Mouse (Mus musculus): ENCODE measurements around the gene Gmeb2.

Gmeb2 gene

DNA sequence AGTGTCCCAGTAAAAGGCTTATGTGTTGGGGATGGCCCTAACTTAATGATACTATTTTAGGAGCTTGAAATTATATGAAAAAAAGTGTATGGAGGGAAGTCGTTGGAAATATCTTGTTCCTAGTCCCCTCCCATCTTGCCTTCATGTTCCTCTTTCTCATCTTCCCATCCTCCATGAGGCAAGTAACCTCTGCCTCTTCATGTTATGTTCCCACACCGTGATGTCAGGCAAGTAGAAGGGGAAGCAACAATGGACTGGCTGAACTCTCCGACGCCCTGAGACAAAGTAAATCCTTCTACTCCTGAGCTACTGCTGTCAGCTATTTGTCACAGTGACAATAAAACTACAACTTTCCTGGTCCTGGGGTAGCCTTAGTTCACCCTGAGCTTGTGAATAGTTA is 13.2 kb downstream of the Gmeb2 start:
- no peak for DNase-seq (ENCODE audit: low read depth, low spot score)

DNA sequence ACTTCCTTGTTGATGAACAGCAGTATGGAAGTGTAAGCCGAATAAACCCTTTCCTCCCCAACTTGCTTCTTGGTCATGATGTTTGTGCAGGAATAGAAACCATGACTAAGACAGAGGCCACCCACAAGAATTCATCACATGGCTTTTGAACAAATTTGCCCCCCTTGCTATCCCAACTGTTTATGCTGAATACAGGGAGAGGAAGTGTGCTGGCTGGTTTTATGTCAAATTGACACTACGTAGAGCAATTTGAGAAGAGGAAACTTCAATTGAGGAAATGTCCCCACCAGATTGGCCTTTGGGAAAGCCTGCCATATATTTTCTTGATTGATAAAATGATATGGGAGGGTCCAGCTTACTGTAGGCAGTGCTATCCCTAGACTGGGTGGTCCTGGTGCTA is 14.0 kb downstream of the Gmeb2 start:
- no peak for DNase-seq (ENCODE audit: low read depth, low spot score)

DNA sequence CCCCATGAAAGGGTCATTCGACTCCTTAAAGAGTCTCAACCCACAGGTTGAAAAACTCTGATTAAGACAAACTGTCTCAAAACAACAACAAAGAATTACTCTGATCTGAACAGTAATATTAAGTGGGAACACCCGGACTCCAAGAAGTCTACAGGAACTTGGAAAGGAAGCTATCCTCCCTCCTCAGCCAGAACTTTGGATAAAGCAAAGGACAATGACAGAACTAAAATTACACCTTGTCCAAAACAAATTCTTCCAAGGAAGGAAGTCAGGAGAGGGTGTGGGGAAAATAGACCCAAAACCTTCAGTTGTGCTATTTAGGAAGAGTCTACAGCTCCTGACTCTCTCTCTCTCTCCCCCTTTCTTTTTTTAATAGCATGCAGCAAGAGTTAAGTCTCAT is 15.7 kb downstream of the Gmeb2 start:
- no peak for DNase-seq (ENCODE audit: low read depth, low spot score)

DNA sequence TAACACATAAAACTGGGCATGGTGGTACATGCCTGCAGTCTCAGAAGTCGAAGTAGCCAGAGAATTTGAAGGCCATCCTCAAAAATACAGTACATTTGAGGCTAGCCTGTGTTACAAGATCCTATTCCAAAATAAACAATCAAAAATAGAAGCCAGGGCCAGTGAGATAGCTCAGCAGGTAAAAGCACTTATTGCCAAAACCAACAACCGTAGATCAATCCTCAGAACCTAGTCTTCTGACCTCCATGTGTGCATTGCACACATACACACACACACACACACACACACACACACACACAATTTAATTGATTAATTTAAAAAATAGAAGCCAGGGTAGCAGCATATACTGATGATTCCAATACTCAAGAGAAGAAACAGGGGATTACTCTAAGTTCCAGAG is 21.0 kb downstream of the Gmeb2 start:
- DNase-seq (ENCODE audit: low read depth, low spot score): no peak

DNA sequence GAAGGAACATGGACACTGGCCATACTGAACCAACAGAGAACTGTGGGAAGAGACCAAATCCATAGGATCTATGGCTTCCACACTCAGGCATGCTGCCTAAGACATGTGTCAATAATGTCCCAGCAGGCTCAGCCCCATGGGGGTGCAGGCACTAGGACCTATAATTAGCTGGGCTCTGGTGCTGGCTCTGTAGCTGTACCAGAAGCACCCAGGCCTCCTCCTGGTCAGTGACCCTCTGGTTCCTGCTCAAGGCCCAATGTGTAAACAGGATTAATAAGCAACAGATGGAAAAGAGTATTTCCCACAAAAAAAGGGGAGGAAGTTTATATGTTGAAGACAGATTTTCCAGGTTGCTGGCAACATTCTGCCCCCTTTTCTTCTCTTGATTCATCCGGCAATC is 34.6 kb downstream of the Gmeb2 start:
- DNase-seq (ENCODE audit: low read depth, low spot score): no peak

DNA sequence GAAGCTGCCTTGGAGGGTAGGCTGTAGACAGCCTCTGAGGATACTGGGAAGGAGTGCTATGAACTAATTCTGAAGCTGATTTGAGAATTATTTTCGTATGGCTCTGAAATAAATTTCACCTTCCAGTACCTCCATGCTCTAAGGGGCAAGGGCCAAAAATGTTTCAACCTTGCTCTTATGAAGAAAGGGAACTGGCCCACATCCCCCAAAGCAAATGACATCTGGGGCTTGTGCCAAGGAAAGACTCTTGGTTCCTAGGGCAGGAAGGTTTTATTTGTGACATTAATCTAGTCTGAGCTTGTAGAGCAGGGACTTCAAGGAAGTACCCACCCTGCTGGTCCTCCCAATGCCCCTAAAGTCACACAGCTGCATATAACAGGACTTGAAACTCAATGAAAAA is 36.0 kb downstream of the Gmeb2 start:
- no peak for DNase-seq (ENCODE audit: low read depth, low spot score)

DNA sequence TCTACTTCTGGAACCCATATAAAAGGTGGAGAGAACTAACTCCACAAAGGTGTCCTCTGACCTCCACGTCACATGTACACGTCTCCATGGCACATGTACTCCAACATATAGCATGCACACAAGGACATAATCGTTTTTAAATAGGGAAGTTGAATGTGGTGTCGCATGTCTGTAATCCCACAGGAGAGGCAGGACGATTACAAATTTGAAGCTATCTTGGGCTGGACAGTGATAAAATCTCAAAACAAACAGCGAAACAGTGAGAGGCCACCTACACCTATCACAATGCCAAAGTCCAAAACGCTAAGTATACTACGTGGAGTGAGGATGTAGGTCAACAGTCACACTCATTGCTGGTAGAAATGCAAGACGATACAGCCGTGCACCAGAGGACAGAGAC is 38.6 kb downstream of the Gmeb2 start:
- DNase-seq (ENCODE audit: low read depth, low spot score): no peak

DNA sequence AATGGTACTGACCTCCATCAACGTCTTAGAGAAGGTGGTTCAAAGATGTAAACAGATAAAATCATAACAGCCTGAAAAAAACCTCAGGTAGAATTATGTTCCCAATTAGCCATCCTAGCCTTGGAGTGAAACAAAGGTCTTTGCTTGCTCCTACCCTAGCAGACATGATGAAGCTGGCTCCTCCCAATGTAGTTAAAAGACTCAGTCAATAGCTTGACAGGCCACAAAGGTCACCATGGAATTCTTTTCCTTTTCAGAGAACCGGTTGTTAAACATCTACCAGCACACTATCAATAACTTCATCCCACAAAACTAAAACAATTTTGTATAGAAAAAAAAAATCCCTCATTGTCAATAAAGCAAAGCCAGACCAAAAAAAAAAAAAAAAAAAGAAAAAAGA is 42.8 kb downstream of the Gmeb2 start:
- DNase-seq (ENCODE audit: low read depth, low spot score): no peak

DNA sequence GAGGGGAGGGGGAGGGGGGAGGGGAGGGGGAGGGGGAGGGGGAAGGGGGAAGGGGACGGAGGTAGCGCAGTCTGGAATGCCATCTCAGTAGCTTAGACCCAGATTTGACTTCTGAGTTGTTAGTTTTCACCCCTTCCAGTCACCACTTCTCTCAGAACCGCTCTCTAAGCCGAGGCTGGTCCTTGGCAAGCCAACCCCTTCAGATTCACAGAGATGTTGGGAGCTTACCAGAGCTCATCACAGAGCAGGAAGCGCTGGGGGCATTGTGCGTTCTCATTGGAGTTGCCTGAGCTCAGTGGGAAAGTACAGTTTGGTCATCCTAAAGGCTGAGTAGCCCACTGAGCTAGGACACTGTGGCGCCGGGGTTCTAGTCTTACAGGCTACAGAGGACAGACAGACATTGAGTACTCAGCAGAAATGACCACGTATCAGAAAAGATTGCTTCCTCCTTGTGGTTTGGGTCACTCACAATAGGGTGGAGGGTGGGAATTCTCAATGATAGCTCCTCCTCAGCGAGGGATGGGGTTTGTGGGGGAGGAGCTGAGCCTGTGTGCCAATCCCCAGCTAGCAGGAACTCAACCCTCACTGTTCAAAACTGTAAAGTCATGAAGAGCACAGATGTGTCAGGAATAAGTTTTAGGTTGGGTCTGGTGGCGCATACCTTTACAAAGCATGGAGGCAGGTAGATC is 44.0 kb downstream of the Gmeb2 start:
- DNase-seq (ENCODE audit: low read depth, low spot score): no peak

DNA sequence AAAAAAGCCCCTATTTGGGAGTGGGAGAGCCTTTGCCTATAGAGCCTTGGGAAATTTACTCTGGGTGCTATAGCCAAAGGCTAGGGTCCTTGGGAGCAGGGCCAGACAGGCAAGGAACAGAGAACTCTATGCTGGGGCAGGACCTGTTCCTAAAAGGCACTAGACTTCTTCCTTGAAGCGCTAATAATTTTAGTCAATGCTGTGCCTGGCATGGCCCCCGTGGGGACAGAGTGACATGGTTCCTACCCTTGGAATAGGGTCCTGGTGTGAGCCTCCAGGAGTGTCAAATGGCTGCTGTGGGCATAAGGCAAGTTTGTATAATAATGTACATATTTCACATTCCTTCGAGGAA is 45.5 kb downstream of the Gmeb2 start:
- no peak for DNase-seq (ENCODE audit: low read depth, low spot score)

DNA sequence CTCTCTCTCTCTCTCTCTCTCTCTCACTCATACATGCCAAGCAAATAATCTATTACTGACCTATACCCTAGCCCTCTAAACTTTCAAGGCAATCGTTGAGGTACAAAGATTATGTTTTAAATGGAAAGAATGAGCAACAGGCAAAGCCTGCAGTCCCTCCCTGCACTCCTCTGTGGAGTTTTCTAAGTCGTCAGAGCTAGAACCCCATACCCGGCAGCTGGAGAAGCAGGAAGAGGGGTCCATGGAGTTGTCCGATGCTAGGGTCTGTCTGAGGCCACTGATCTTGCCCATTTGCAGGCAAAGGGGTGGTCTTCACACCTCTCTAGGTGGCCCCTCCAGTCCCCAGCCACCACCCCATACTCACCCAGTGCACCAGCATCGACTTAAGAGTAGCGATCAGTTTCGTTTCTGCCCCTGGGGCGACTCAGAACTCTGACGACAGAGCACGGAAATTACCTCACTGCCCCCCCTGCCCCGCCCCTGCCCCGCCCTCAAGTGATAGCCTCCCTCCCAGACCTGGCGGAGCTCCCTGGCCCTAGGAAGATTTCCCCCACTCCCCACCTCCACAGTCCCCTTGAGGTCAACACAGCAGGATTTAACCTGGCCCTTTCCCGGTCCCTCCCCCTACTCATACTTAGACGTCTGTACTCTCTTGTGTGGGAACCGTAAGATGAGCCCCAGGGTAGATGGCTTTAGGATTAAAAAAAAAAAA is 46.1 kb downstream of the Gmeb2 start, which contains the start of gene Helz2:
Gene Helz2 (minus strand): TSS at position 426 of the 712 bp plus-strand sequence.
- no peak for DNase-seq (ENCODE audit: low read depth, low spot score)

DNA sequence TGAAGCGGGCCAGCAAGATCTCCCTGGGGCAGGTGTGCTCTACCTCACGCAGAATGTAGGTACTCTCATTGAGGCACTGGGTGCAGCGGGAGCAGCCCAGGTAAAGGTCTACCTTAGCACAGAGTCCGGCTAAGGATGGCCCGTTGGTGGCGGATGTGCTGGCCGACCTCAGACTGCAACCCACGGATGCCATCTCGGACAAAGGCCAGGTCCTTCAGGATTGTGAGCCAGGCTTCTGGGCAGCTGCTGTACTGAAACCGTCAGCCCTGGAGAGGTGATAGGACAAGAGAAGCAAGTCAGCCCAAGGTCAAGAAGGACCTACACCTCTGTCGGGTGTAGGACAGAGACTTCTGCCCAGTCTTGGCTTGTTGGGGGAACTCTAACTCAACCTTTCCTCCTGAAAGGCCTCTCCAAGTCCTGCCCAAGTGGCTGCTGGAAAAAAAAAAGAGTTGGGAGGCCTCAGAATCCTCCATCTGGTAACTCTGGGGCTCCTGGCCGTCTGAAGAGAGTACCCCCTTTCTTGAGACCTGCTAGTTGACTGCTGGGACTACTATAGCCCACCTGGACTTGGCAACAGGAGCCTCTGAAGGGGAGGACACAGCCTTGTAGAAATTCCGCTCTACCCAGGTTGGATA is 46.9 kb downstream of the Gmeb2 start:
- DNase-seq (ENCODE audit: low read depth, low spot score): no peak

DNA sequence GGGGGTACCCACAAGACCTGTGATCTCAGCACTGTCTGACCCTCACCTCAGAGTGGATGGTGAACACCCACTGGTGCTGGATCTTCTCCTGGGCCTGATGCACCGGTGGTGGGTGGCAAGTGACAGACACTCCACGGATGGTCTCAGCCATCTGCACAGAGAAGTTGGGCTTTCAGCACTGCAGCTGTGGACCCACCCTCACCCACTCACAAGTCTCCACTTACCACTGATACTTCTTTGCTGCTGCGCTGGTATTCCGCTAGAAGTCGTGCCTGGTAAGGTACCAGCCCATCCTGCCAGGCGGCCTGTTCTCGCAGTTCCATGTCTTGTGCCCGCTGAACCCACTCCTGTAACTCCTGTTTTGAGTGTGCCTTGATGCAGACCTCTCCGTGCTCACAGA is 48.6 kb downstream of the Gmeb2 start:
- DNase-seq (ENCODE audit: low read depth, low spot score): no peak

DNA sequence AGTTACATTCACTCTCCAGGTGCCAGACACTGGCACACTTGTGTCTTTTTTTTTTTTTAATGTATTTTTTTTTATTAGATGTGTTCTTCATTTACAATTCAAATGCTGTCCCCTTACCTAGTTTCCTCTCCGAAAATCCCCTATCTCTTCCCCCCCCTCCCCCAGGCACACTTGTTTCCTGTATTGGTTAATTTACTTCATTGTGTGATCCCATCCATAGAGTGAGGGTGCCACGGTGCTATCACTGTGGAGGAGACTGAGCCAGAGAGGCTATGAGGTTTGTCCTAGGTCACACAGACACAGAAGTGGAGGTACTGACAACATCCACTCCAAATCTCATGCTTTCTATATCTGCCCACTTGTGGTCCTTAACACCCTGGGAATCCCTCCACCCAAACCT is 49.0 kb downstream of the Gmeb2 start:
- DNase-seq (ENCODE audit: low read depth, low spot score): no peak

DNA sequence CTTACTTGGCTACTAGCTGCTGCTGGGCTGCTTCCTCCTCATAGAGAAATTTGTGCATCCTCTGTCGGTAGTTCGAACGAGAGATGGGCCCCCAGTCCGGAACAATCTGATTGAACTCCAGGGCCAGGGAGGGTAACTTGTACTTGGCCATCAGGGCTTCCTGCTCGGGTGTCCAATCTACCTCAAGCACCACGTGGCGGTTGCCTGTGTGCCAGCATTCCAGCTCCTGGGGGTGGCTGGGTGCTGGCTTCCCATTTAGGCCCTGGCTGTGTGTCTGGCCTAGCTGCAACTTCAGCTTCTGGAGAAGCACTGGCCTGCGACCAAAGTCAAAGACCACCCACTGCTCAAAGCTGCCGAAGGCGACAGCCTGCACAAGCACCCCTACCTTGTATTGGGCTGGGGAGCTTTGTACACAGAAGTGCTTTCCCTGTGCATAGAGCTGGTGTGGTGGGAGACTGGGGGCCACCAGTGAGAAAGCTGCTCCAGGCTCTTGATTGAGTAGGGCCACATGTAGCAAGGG is 49.7 kb downstream of the Gmeb2 start:
- DNase-seq (ENCODE audit: low read depth, low spot score): no peak

DNA sequence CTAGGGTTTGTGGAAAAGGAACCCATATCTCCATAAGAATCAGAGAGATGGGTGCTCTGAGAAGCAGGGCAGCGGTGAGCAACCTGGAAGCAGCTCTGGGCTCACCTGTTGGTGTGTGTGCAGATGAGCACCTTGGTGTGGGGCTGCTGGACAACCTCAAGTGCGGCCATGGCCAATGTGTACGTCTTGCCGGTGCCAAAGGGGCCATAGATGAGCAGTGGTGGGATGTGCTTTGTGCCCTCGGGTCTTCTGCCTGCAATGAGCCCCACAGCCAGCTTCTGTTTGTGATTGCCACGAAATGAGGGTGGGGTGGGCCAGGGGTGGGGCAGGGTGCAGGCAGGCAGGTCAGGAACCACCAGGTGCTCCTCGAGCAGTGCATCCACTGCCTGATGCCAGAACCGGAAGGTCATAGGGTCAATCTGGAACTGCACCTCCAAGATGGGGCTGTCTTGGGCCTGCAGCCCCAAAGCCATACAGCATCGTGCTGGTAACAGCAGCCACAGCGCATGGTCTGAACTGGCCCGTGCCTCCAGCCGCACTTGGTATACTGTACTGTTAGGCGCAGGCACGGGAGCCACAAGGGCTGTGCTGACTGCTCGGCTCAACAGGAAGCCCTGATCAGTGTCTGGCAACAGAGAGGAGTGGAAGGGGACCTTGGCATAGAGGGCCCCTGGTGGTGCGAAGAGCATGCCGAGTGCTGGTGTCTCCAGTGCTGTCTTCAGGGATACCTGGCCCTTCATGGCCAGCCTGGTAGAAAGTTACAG is 50.4 kb downstream of the Gmeb2 start:
- DNase-seq (ENCODE audit: low read depth, low spot score): no peak

DNA sequence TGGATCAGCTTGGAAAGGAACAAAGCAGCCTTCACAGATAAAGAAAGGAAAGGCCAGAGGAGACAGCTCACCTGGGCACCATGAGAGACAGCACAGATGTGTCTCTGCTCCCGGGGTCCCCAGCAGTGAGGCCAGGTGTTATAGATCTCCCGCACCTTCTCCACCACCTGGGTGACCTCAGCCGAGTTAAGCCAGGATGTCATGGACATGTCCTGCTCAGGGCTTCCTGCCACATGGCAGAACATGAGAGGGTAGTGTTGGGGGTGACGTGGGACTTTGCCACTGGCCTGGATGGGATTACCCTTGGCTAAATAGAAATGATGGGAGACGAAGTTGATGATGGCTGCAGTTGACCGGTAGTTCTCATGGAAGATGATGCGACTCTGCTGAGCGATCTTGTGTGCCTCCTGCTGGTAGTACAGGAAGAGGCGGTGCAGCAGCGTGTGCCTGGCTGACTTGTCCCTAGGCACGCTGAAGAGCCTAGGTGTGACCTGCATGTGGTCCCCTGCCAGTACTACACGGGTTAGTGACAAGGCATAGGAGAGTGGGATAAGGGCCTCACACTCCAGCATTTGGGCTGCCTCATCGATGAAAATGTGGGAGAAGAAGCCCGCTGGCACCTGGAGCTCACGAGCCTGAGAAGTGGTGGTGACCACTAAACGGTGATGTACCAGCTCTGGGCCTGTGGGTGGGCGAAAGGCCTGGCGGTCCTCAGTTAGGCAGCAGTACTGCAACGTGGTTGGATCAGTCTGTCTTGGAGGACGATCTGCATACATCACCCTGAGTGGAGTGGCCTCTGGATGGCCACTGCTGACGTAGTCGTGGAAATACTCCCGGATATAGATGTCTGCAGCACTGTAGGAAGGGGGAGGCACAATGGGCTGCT is 51.9 kb downstream of the Gmeb2 start:
- DNase-seq (ENCODE audit: low read depth, low spot score): no peak

DNA sequence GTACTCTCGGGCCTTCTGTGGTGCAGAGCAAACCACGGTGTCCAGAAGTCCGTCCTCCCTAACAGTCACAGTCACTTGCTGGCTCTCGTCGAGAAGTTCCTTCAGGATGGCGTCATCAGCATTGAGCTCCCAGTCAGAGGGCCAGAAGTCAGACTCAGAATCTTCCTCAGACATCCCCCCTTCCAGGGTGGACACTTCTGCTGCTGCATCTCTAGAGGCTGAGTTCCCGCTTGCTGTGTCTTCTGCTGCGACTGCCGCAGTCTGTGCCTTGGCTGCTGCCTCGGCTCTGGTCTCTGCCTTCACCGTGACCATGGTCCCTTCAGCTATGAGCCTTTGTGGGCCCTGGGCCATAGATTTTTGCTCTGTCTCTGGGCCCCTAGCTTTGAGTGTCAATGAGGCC is 53.2 kb downstream of the Gmeb2 start:
- no peak for DNase-seq (ENCODE audit: low read depth, low spot score)

DNA sequence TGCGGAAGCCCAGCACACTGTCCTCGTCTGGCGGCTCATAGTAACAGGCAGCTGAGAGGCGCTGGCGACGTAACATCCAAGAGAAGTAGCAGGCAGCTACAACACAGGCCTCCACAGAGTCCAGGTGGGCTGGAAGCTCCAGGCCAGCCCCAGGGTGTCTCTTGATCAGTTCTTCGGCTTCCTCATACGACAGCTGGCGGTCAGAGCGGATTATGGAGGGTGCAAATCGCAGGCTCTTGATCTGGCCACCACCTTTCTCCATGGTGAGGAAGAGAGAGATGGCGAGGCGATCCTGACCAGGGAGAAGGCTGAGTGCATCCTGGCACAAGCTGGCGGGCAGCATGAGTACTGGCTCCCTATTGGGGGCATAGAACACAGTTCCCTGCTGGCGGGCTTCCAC is 54.4 kb downstream of the Gmeb2 start:
- DNase-seq (ENCODE audit: low read depth, low spot score): no peak

DNA sequence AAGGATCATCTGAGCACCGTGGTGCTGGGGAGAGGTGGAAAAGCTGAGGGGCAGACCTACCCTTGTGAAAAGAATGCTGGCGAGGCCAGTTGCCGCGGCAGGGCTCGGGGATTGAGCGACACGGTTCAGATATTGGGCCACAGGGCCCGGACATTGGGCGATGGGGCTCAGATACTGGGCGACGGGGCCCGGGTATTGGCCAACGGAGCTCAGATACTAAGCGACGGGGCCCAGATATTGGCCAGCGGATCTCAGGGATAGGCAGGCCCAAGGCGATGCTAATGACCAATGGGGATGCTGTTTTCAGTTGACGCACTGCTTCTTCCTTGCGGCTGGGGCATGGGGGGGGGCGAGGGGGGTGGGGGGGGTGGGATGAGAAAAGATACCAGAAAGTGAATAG is 56.7 kb downstream of the Gmeb2 start:
- DNase-seq (ENCODE audit: low read depth, low spot score): no peak

DNA sequence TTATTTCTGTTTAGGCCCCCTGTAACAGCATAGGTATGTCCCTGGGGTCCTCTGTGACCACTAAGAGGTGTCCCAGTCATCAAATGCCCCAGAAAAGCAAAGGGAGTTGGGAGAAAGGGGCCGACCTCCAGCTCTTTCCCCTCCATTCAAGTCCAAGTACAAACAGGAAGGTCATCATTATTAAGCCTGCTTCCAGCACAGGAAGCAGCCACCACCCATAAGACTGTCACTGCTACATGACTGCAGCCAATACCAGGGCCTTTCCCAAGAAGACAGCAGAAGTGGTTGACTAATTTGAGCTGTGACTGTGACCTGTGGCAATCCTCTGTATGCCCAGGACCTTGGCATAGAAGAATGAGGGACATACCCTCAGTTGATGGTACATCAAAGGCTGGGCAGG is 59.5 kb downstream of the Gmeb2 start:
- no peak for DNase-seq (ENCODE audit: low read depth, low spot score)

Data from telencephalon, adult 2 months (tissue).